Mouse (Mus musculus) right cerebral cortex, adult 2 months (tissue): ENCODE results near the gene Camk2d.

ENCODE experiments used
- DNase-seq, 2 experiments: peaks; one replicate each; pipeline ENCODE4 v3.0.0; 2021 to 2022; ENCODE audit warnings: low spot score in 2 of 2

The Camk2d gene

GRCm38 (mm10) chr3:126690627-126691505, 94.8 kb downstream of the Camk2d start:
- DNase-seq = no peak

GRCm38 (mm10) chr3:126691565-126691964, 95.5 kb downstream of the Camk2d start:
- no peak for DNase-seq

- DNase-seq = no peak
Measured at GRCm38 (mm10) chr3:126692797-126693196, 96.7 kb downstream of the Camk2d start.

GRCm38 (mm10) chr3:126693302-126693701, 97.2 kb downstream of the Camk2d start:
- DNase-seq = no peak

- peak; percentile 32 to 60 for DNase-seq
Measured at GRCm38 (mm10) chr3:126695456-126696293, 99.6 kb downstream of the Camk2d start.

- no peak for DNase-seq
Measured at GRCm38 (mm10) chr3:126696620-126697019, 100.5 kb downstream of the Camk2d start.

- DNase-seq = no peak
Measured at GRCm38 (mm10) chr3:126699740-126700139, 103.6 kb downstream of the Camk2d start.

- no peak for DNase-seq
Measured at GRCm38 (mm10) chr3:126701067-126701466, 105.0 kb downstream of the Camk2d start.

- DNase-seq = no peak
Measured at GRCm38 (mm10) chr3:126701586-126701985, 105.5 kb downstream of the Camk2d start.

GRCm38 (mm10) chr3:126705490-126705889, 109.4 kb downstream of the Camk2d start:
- no peak for DNase-seq

GRCm38 (mm10) chr3:126714281-126714680, 118.2 kb downstream of the Camk2d start:
- DNase-seq = no peak

- peak; percentile 39 to 59 for DNase-seq
Measured at GRCm38 (mm10) chr3:126723021-126723449, 126.9 kb downstream of the Camk2d start.

GRCm38 (mm10) chr3:126723458-126723857, 127.4 kb downstream of the Camk2d start:
- no peak for DNase-seq

GRCm38 (mm10) chr3:126725647-126726046, 129.5 kb downstream of the Camk2d start:
- no peak for DNase-seq

- no peak for DNase-seq
Measured at GRCm38 (mm10) chr3:126727387-126727786, 131.3 kb downstream of the Camk2d start.

GRCm38 (mm10) chr3:126730411-126730810, 134.3 kb downstream of the Camk2d start:
- DNase-seq = no peak

- no peak for DNase-seq
Measured at GRCm38 (mm10) chr3:126732323-126732722, 136.2 kb downstream of the Camk2d start.

- DNase-seq = no peak
Measured at GRCm38 (mm10) chr3:126734533-126734932, 138.4 kb downstream of the Camk2d start.

- DNase-seq = no peak
Measured at GRCm38 (mm10) chr3:126735211-126735610, 139.1 kb downstream of the Camk2d start.

- DNase-seq = no peak
Measured at GRCm38 (mm10) chr3:126737128-126737527, 141.0 kb downstream of the Camk2d start.

- DNase-seq = no peak
Measured at GRCm38 (mm10) chr3:126740146-126740545, 144.0 kb downstream of the Camk2d start.

- no peak for DNase-seq
Measured at GRCm38 (mm10) chr3:126744432-126745133, 148.5 kb downstream of the Camk2d start.
